Mouse (Mus musculus) heart, embryonic 12.5 days (tissue): ENCODE data around the gene Map3k7. TPM values are rescaled to one million over a fixed set of nuclear protein-coding genes. Genes with fewer than 3 reads are reported as not detected.

Experiments
- ATAC-seq: fragments of 200-750 bp; cut with Nextera tagmentation; 2 replicates; pipeline ENCODE4 v1.8.0; 2017; ENCODE audit warnings: moderate TSS enrichment, moderate library complexity; ENCODE audit not compliant: insufficient number of reproducible peaks, low FRiP score
- H3K27ac ChIP-seq: fragments of 300-500 bp; sonication (generic); 2 replicates; pipeline ENCODE4 v1.5.1; 2016; ENCODE audit warnings: mild to moderate bottlenecking, moderate library complexity; ENCODE audit not compliant: poor library complexity, severe bottlenecking
- H3K27me3 ChIP-seq: fragments of 300-500 bp; sonication (generic); replicated peaks from 2 replicates; pipeline ENCODE4 v1.6.1; 2016; ENCODE audit warnings: mild to moderate bottlenecking, moderate library complexity
- H3K36me3 ChIP-seq: fragments of 300-500 bp; sonication (generic); 2 replicates; pipeline ENCODE4 v1.6.1; 2016; ENCODE audit warnings: mild to moderate bottlenecking, moderate library complexity
- H3K4me1 ChIP-seq: fragments of 300-500 bp; sonication (generic); replicated peaks from 2 replicates; pipeline ENCODE4 v1.6.1; 2016; ENCODE audit warnings: mild to moderate bottlenecking
- H3K4me2 ChIP-seq: fragments of 300-500 bp; sonication (generic); 2 replicates; pipeline ENCODE4 v1.6.1; 2016; ENCODE audit warnings: mild to moderate bottlenecking, moderate library complexity
- H3K4me3 ChIP-seq: fragments of 300-500 bp; sonication (generic); 2 replicates; pipeline ENCODE4 v1.5.1; 2016; ENCODE audit warnings: mild to moderate bottlenecking
- H3K9ac ChIP-seq: fragments of 300-500 bp; sonication (generic); 2 replicates; pipeline ENCODE4 v1.6.1; 2016; ENCODE audit warnings: mild to moderate bottlenecking, moderate library complexity
- H3K9me3 ChIP-seq: fragments of 300-500 bp; sonication (generic); replicated peaks from 2 replicates; pipeline ENCODE4 v1.6.1; 2016; ENCODE audit warnings: mild to moderate bottlenecking, moderate library complexity
- WGBS: fragments of 180-500 bp; shearing (Covaris S2); methylation state at CpG from one replicate; pipeline ENCODE4 v1.1.7; 2016; 5-methylcytosine and 5-hydroxymethylcytosine counted together
- polyA plus RNA-seq: library from polyadenylated mRNA; unstranded; fragments of >200 nt; fragmentation: Nextera tagmentation; extraction: Ambion mirVana; gene quantifications from 2 replicates; pipeline ENCODE4 v1.2.1, GENCODE M21; 2016

Map3k7 gene
- polyA plus RNA-seq, 1 experiment from 2014 or later: 44.6 TPM

DNA sequence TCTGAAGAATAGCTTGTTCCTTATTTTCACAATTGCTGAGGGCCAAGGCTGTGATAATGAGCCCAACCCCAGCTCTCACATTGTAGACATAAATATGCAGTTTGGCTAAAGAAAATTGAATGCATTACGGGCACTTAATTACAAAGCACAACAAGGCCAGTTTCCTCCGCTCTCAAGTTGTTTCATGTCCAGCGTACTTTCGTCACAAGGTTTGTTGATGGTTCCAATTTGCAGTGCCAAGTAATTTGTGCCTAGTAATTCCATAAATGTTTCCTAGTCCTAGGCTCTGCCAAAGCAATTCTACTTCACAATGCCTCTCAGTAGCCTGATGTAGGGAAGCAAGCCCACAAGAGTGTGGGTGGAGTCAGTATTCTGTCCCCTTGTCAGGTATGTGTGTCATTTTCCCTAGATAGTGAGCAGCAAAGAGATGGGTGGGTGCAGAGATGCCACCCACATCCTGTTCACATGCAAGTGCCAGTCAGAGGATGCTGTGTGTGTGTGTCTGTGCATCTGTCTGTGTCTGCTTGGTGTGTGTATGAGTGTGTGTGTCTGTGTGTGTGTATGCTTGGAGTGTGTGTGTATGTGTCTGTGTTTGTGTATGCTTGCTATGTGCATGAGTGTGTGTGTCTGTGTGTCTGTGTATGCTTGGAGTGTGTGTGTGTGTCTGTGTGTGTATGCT, 98.6 kb downstream of the Map3k7 start:
- Histone ChIP-seq H3K9ac (no peak overlapping the region), H3K36me3 (no peaks in the 10 kb centered on the region), H3K27ac (no peak overlapping the region), H3K4me3 (no peak overlapping the region), H3K4me2 (no peak overlapping the region), H3K27me3 (no peaks in the 10 kb centered on the region), H3K4me1 (no peaks in the 10 kb centered on the region), H3K9me3 (no peaks in the 10 kb centered on the region)
- no peak for ATAC-seq
- 86% methylated on average over 4 of the region's 4 CpGs for WGBS

DNA sequence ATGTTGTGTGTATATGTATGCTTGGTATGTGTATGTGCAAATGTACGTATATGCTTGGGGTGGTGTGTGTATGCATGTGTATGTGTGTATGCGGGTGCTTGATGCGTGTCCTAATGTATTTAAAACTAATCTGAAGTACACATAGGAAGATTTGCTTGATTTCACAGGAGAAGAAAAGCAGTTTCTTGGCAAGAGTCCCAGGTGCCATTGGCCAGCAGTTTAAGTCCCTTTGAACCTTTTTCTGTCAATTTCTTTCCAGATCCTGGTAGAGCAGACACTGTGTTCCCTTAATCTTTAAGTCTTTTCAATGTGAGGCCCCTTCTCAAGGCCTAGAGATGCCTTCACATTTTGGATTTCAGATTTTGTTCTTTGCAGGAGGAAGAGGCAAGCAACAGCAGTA, 99.4 kb downstream of the Map3k7 start:
- H3K27me3 ChIP-seq: no peaks in the 10 kb centered on the region
- no peak for ATAC-seq
- H3K9me3 ChIP-seq: no peaks in the 10 kb centered on the region
- WGBS: 75% methylated on average over 3 of the region's 3 CpGs
- H3K4me2 ChIP-seq: no peak overlapping the region
- H3K4me3 ChIP-seq: no peak overlapping the region
- no peak overlapping the region for H3K27ac ChIP-seq
- H3K36me3 ChIP-seq: no peaks in the 10 kb centered on the region
- H3K9ac ChIP-seq: no peak overlapping the region
- no peaks in the 10 kb centered on the region for H3K4me1 ChIP-seq
